Mouse (Mus musculus) erythroblast, embryonic 14.5 days (primary cell): ENCODE data around the gene Epo.

ENCODE experiments used
- GATA1 ChIP-seq: IDR thresholded peaks from 2 replicates; pipeline ENCODE4 v1.6.1; 2012; ENCODE audit warnings: low read length, inconsistent platforms, mixed read lengths
- TAL1 ChIP-seq: IDR thresholded peaks from 3 replicates; pipeline ENCODE4 v1.6.1; 2012; ENCODE audit warnings: low read length, inconsistent platforms, mixed read lengths

GRCm38 (mm10) chr5:137523396-137524250, 9.4 kb downstream of the Epo start:
- no peak for TF ChIP-seq TAL1
- no peak for TF ChIP-seq GATA1
